Mouse (Mus musculus): ENCODE results near the gene Mbd3. TPM values are rescaled to one million over a fixed set of nuclear protein-coding genes. Genes with fewer than 3 reads are reported as not detected.

Gene Mbd3
- polyA plus RNA-seq, 1 experiment from 2014 or later: 51.0 TPM

- Histone ChIP-seq H3K27me3 (replicated peaks; ENCODE audit: control insufficient read depth, insufficient read depth, low read length) (peaks cover 12% of the 10 kb centered on the region), H3K9ac (ENCODE audit: low read depth, low read length) (no peak overlapping the region), H3K27ac (ENCODE audit: low read depth, low read length) (no peak overlapping the region), H3K4me1 (replicated peaks; ENCODE audit: control insufficient read depth, insufficient read depth, low read length) (no peaks in the 10 kb centered on the region), H3K4me3 (ENCODE audit: low read depth, low read length) (no peak overlapping the region), H3K36me3 (ENCODE audit: control insufficient read depth, insufficient read depth) (no peaks in the 10 kb centered on the region), H3K4me2 (replicated peaks; ENCODE audit: low read depth) (no peak overlapping the region), H3K9me3 (ENCODE audit: control insufficient read depth) (no peaks in the 10 kb centered on the region)
- no peak for TF ChIP-seq CTCF (IDR thresholded peaks at IDR 0.05; ENCODE audit: low read depth)
- WGBS: 43% methylated on average over 6 of the region's 6 CpGs
- no peak for ATAC-seq
These were observed 35.6 kb downstream of the Mbd3 start for GRCm38 (mm10) chr10:80363734-80364133.

- H3K9me3 ChIP-seq (ENCODE audit: control insufficient read depth): no peaks in the 10 kb centered on the region
- H3K36me3 ChIP-seq (ENCODE audit: control insufficient read depth, insufficient read depth): no peaks in the 10 kb centered on the region
- peak overlapping the region; percentile 61 for H3K4me2 ChIP-seq (replicated peaks; ENCODE audit: low read depth)
- no peak overlapping the region for H3K27ac ChIP-seq (ENCODE audit: low read depth, low read length)
- 6% methylated on average over 30 of the region's 31 CpGs for WGBS
- H3K9ac ChIP-seq (ENCODE audit: low read depth, low read length): no peak overlapping the region
- peak overlapping the region; percentile 25 for H3K4me3 ChIP-seq (ENCODE audit: low read depth, low read length)
- peaks cover 53% of the 10 kb centered on the region for H3K27me3 ChIP-seq (replicated peaks; ENCODE audit: control insufficient read depth, insufficient read depth, low read length)
- 0 out of 2 replicates have a peak, but pooled peaks cover 3% of the 10 kb centered on the region for H3K4me1 ChIP-seq (replicated peaks; ENCODE audit: control insufficient read depth, insufficient read depth, low read length)
- peak; percentile 31 for ATAC-seq
- TF ChIP-seq CTCF (IDR thresholded peaks at IDR 0.05; ENCODE audit: low read depth): peak; percentile 48
These were observed 41.2 kb downstream of the Mbd3 start for GRCm38 (mm10) chr10:80357994-80358639.

- WGBS: 30% methylated on average over 7 of the region's 7 CpGs
- peak overlapping the region; percentile 25 for H3K4me3 ChIP-seq (ENCODE audit: low read depth, low read length)
- peaks cover 53% of the 10 kb centered on the region for H3K27me3 ChIP-seq (replicated peaks; ENCODE audit: control insufficient read depth, insufficient read depth, low read length)
- H3K4me2 ChIP-seq (replicated peaks; ENCODE audit: low read depth): peak overlapping the region; percentile 61
- no peaks in the 10 kb centered on the region for H3K9me3 ChIP-seq (ENCODE audit: control insufficient read depth)
- H3K4me1 ChIP-seq (replicated peaks; ENCODE audit: control insufficient read depth, insufficient read depth, low read length): 0 out of 2 replicates have a peak, but pooled peaks cover 3% of the 10 kb centered on the region
- no peaks in the 10 kb centered on the region for H3K36me3 ChIP-seq (ENCODE audit: control insufficient read depth, insufficient read depth)
- H3K9ac ChIP-seq (ENCODE audit: low read depth, low read length): no peak overlapping the region
- no peak for TF ChIP-seq CTCF (IDR thresholded peaks at IDR 0.05; ENCODE audit: low read depth)
- H3K27ac ChIP-seq (ENCODE audit: low read depth, low read length): no peak overlapping the region
- 0 out of 2 replicates have a peak, but pooled peaks have one; percentile 3 for ATAC-seq
These were observed 42.0 kb downstream of the Mbd3 start for GRCm38 (mm10) chr10:80357336-80357735.

GRCm38 (mm10) chr10:80356737-80357136 is 42.6 kb downstream of the Mbd3 start:
- H3K27me3 ChIP-seq (replicated peaks; ENCODE audit: control insufficient read depth, insufficient read depth, low read length): peaks cover 53% of the 10 kb centered on the region
- TF ChIP-seq CTCF (IDR thresholded peaks at IDR 0.05; ENCODE audit: low read depth): no peak
- H3K36me3 ChIP-seq (ENCODE audit: control insufficient read depth, insufficient read depth): no peaks in the 10 kb centered on the region
- H3K9ac ChIP-seq (ENCODE audit: low read depth, low read length): no peak overlapping the region
- no peak for ATAC-seq
- 0 out of 2 replicates have a peak, but pooled peaks cover 3% of the 10 kb centered on the region for H3K4me1 ChIP-seq (replicated peaks; ENCODE audit: control insufficient read depth, insufficient read depth, low read length)
- H3K4me3 ChIP-seq (ENCODE audit: low read depth, low read length): peak overlapping the region; percentile 29
- no peak overlapping the region for H3K27ac ChIP-seq (ENCODE audit: low read depth, low read length)
- peak overlapping the region; percentile 35 for H3K4me2 ChIP-seq (replicated peaks; ENCODE audit: low read depth)
- no peaks in the 10 kb centered on the region for H3K9me3 ChIP-seq (ENCODE audit: control insufficient read depth)
- WGBS: 3% methylated on average over 34 of the region's 34 CpGs

- 1% methylated on average over 52 of the region's 53 CpGs for WGBS
- Histone ChIP-seq H3K27me3 (replicated peaks; ENCODE audit: control insufficient read depth, insufficient read depth, low read length) (peaks cover 53% of the 10 kb centered on the region), H3K4me3 (ENCODE audit: low read depth, low read length) (peak within 1 kb of the TSS; percentile 29), H3K27ac (ENCODE audit: low read depth, low read length) (no peak within 1 kb of the TSS), H3K4me1 (replicated peaks; ENCODE audit: control insufficient read depth, insufficient read depth, low read length) (0 out of 2 replicates have a peak, but pooled peaks cover 3% of the 10 kb centered on the region), H3K9ac (ENCODE audit: low read depth, low read length) (no peak within 1 kb of the TSS), H3K4me2 (replicated peaks; ENCODE audit: low read depth) (peak within 1 kb of the TSS; percentile 35), H3K9me3 (ENCODE audit: control insufficient read depth) (no peaks in the 10 kb centered on the region), H3K36me3 (ENCODE audit: control insufficient read depth, insufficient read depth) (no peaks in the 10 kb centered on the region)
- no peak for TF ChIP-seq CTCF (IDR thresholded peaks at IDR 0.05; ENCODE audit: low read depth)
- no peak for ATAC-seq
These were observed 43.2 kb downstream of the Mbd3 start, which contains the start of gene Plk5 for GRCm38 (mm10) chr10:80356001-80356682. Gene Plk5 (plus strand): TSS chr10:80356459.

- TF ChIP-seq CTCF (IDR thresholded peaks at IDR 0.05; ENCODE audit: low read depth): no peak
- H3K27me3 ChIP-seq (replicated peaks; ENCODE audit: control insufficient read depth, insufficient read depth, low read length): peaks cover 53% of the 10 kb centered on the region
- whole genome bisulfite sequencing: 12% methylated on average over 9 of the region's 9 CpGs
- no peak overlapping the region for H3K4me2 ChIP-seq (replicated peaks; ENCODE audit: low read depth)
- no peaks in the 10 kb centered on the region for H3K9me3 ChIP-seq (ENCODE audit: control insufficient read depth)
- no peak overlapping the region for H3K4me3 ChIP-seq (ENCODE audit: low read depth, low read length)
- H3K4me1 ChIP-seq (replicated peaks; ENCODE audit: control insufficient read depth, insufficient read depth, low read length): 0 out of 2 replicates have a peak, but pooled peaks cover 3% of the 10 kb centered on the region
- H3K27ac ChIP-seq (ENCODE audit: low read depth, low read length): no peak overlapping the region
- no peaks in the 10 kb centered on the region for H3K36me3 ChIP-seq (ENCODE audit: control insufficient read depth, insufficient read depth)
- H3K9ac ChIP-seq (ENCODE audit: low read depth, low read length): no peak overlapping the region
- no peak for ATAC-seq
These were observed 43.9 kb downstream of the Mbd3 start for GRCm38 (mm10) chr10:80355431-80355830.
